Mouse (Mus musculus) heart, adult 2 months (tissue): ENCODE results near the gene Hist1h2ag.

Experiments
- CTCF ChIP-seq: fragments of 200-600 bp; IDR thresholded peaks from 2 replicates; pipeline ENCODE4 v1.8.1; 2022; ENCODE audit warnings: antibody characterized with exemption, mild to moderate bottlenecking, moderate library complexity
- EP300 ChIP-seq: fragments of 200-500 bp; IDR thresholded peaks from 2 replicates; pipeline ENCODE4 v1.6.1; 2011; ENCODE audit warnings: low read depth, low read length, control low read depth; ENCODE audit not compliant: insufficient read depth
- POLR2A ChIP-seq: fragments of 200-500 bp; IDR thresholded peaks from 2 replicates; pipeline ENCODE4 v1.6.1; 2011; ENCODE audit warnings: mild to moderate bottlenecking, low read depth, low read length, control low read depth; ENCODE audit not compliant: insufficient read depth

GRCm38 (mm10) chr13:22039364-22039763, 3.4 kb downstream of the Hist1h2ag start:
- TF ChIP-seq CTCF (no peak), POLR2A (no peak), EP300 (no peak)
